Mouse (Mus musculus) gastrocnemius, postnatal 25 days (tissue): ENCODE measurements around the gene Zfp943. TPM values are rescaled to one million over a fixed set of nuclear protein-coding genes. Genes with fewer than 3 reads are reported as not detected.
A peak's percentile ranks its signal among the peaks of the same experiment; 100 is the strongest.
"Not testable (repeated sequence)": the region's sequence is repeated elsewhere in the genome, so short reads cannot be mapped to it uniquely, and the experiment has no call there.

ENCODE experiments used
- DNase-seq: peaks from one replicate; pipeline ENCODE4 v3.0.0; 2022
- long read RNA-seq, 2 experiments: library from polyadenylated mRNA; stranded (forward); transcript quantifications; one replicate each; pipeline ENCODE4 v2.0.0; 2021
- total RNA-seq, 2 experiments: library from RNA; stranded (reverse); gene quantifications; 1 replicate in 1 of 2; 2 replicates in 1 of 2; pipeline ENCODE4 v1.2.3; 2021

The Zfp943 gene
- total RNA-seq, result 10 to 100 TPM; 16.8 to 17.6 TPM
- long read RNA-seq, experiment 1, transcript Zfp943-201 (4 exons, 2,741 nt), result major isoform, 7 of 7 reads
- long read RNA-seq, experiment 1, partial matches to known transcripts, result 0 of 7 reads
- long read RNA-seq, experiment 1, other reads (novel, unspliced or antisense), result 0 of 7 reads
- long read RNA-seq, experiment 2, transcript Zfp943-201 (4 exons, 2,741 nt), result major isoform, 10 of 13 reads
- long read RNA-seq, experiment 2, partial matches to known transcripts, result 0 of 13 reads
- long read RNA-seq, experiment 2, other reads (novel, unspliced or antisense), result 1 of 13 reads

GRCm38 (mm10) chr17:21962107-21962907 lies at the start of gene Zfp943, which contains the start of gene Zfp942:
Gene Zfp943 (plus strand): TSS chr17:21962552.
Gene Zfp942 (minus strand): TSS chr17:21962464.
- DNase-seq, result peak; percentile 74

DNA sequence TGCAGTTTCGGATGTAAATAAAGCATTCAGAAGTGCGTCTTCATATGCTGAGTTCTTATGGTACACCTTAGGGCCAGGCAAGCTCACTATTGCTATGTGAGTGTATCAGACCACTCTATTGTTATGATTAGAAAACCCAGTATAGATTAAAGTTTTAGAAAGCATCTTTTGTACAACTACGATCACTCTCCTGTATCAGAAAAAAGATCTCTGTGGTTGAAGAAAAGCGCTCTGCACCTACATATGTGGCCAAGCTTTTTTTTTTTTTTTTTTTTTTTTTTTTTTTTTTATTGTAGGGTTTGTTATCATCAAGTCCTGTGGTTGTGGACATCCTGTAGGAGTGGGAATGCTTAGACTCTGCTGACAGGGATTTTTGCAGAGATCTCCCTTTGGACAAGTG lies 950 bp downstream of the Zfp943 start:
- DNase-seq, result no peak

- DNase-seq, result not testable (repeated sequence)
Measured at GRCm38 (mm10) chr17:22035594-22035993, 73.2 kb downstream of the Zfp943 start.

- DNase-seq, result no peak
Measured at GRCm38 (mm10) chr17:22049403-22049802, 87.1 kb downstream of the Zfp943 start.

- no peak for DNase-seq
Measured at GRCm38 (mm10) chr17:22053211-22053610, 90.9 kb downstream of the Zfp943 start.

GRCm38 (mm10) chr17:22081031-22081631 lies 118.8 kb downstream of the Zfp943 start:
- peak; percentile 30 for DNase-seq

DNA sequence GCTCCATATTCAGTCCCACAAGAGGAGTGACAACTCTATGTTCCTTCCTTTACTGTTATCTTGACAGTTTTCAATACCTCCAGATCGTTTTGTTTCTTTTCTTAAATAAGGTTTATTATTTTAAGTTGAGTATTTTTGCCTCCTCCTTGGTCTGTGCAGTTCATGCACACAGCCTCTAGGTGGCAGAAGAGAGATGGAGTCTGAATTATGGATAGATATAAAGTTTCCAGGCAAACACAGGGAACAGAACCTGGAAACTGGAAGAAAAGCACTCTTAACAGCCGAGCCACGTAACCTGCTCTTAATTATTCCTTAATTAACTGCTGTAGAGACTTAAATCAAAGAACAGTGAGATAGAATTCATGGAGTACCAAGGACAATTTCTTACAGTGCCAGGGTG lies 120.9 kb downstream of the Zfp943 start:
- not testable (repeated sequence) for DNase-seq

GRCm38 (mm10) chr17:22118770-22119169 lies 156.4 kb downstream of the Zfp943 start:
- no peak for DNase-seq

Other genes starting within 250 kb of the Zfp943 start
- gene Zfp229, start 231.8 kb upstream of the Zfp943 start, total RNA-seq, result 1 to 10 TPM; 4.4 to 7.0 TPM
- under 1 TPM; 0.43 to 0.46 TPM for gene Zfp820, start 116.8 kb upstream of the Zfp943 start, total RNA-seq
- under 1 TPM; 0.95 to 0.96 TPM for gene Zfp995, start 52.6 kb upstream of the Zfp943 start, total RNA-seq
- gene Zfp942, start 88 bp upstream of the Zfp943 start, total RNA-seq, result 1 to 10 TPM; 5.2 to 5.6 TPM
- gene Zfp947, start 203.6 kb downstream of the Zfp943 start, total RNA-seq, result under 1 TPM; 0.38 to 0.67 TPM